Mouse (Mus musculus) CH12.LX (cell line): ENCODE data around the gene Ror1.

Experiments
- CTCF ChIP-seq, 2 experiments: IDR thresholded peaks in 1 of 2; conservative IDR thresholded peaks in 1 of 2; 2 replicates each; pipeline ENCODE4 v1.5.1; 2011 to 2012; ENCODE audit warnings: low read depth in 2 of 2, low read length in 2 of 2, improper control_type of control experiment in 1 of 2, inconsistent platforms in 1 of 2, mild to moderate bottlenecking in 1 of 2, moderate library complexity in 1 of 2
- EP300 ChIP-seq: IDR thresholded peaks from 2 replicates; pipeline ENCODE4 v1.6.1; 2011; ENCODE audit warnings: low read length, improper control_type of control experiment
- MAFK ChIP-seq: IDR thresholded peaks from 2 replicates; pipeline ENCODE4 v1.6.1; 2011; ENCODE audit warnings: low read length, improper control_type of control experiment; ENCODE audit not compliant: insufficient replicate concordance
- POLR2A ChIP-seq: IDR thresholded peaks from 2 replicates; pipeline ENCODE4 v1.6.1; 2011; ENCODE audit warnings: low read depth, mild to moderate bottlenecking, improper control_type of control experiment, low read length
- USF1 ChIP-seq: IDR thresholded peaks from 2 replicates; pipeline ENCODE4 v1.6.1; 2014; ENCODE audit warnings: low read depth, mild to moderate bottlenecking, inconsistent platforms, low read length, improper control_type of control experiment

- TF ChIP-seq MAFK = no peak
- no peak for TF ChIP-seq CTCF (conservative IDR thresholded peaks at IDR 0.05 in 1 of 2, IDR thresholded peaks at IDR 0.05 in 1 of 2; ENCODE audit: low read depth in 2 of 2, low read length in 2 of 2)
- TF ChIP-seq POLR2A = no peak
- TF ChIP-seq USF1 = no peak
- TF ChIP-seq EP300 = no peak
Observed at GRCm38 (mm10) chr4:100307365-100307764, 211.8 kb downstream of the Ror1 start.
